ENCODE assay signal across 8 mouse cellular contexts in the genomic region with DNA sequence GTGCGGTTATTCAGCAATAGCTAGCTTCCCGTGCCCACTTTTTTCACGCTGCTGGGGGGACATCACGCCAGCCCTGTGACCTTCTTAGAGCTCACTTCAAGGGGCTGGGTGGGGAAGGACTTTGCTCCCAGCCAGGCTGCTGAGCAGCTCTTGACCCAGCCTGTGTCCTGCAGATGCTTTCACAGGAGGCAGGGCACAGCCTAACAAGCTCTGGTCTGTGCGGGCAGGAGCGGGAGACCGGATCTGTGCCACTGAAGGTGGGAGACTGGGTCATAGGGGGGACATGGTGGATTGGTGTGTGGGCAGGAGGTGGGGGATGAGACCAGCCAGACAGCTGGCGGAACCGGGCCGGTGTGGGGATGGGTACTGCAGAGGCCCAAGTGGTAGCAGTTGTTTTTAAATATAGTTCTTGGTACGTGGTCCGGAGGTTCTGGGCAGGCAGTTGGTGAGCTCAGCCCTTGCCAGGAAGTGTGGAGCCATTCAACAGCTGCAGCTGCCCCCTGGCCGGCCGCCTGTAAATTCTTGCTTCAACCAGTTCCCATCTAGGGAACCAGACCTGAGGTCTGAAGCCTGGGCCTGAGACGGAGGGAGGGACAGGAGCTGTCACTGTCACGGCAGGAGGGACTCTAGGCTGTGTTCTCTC. TPM values are rescaled to one million over a fixed set of nuclear protein-coding genes. Genes with fewer than 3 reads are reported as not detected.
DNase-seq lines count a peak whose midpoint lies in the region; ATAC-seq and TF ChIP-seq lines count a peak whose summit lies in the region.

No protein-coding gene starts in this region.

- peak; percentile 44 for DNase-seq in ovary, postnatal 36 days (ENCODE audit: low spot score)
- DNase-seq in ovary, postnatal 14 days (ENCODE audit: low spot score) = no peak
- DNase-seq in embryonic facial prominence, embryonic 10.5 days (ENCODE audit: low spot score) = no peak
- peak; percentile 81 to 85 for DNase-seq in heart, postnatal 10 days
- DNase-seq in layer of hippocampus, adult 9-11 months = peak; percentile 89
- DNase-seq in midbrain, postnatal 0 days (ENCODE audit: low spot score) = peak; percentile 65
- DNase-seq in urinary bladder, adult 18-20 months (ENCODE audit: low spot score in 2 of 2) = no peak
- no peak for DNase-seq in thymus, postnatal 36 days

- H3K4me2 ChIP-seq in midbrain, postnatal 0 days (ENCODE audit: low read depth, low read length, poor library complexity, severe bottlenecking) = peak overlapping the region; percentile 18; the same call in 1 of the 2 replicates

- peaks cover 73% of the 10 kb centered on the region for H3K36me3 ChIP-seq in embryonic facial prominence, embryonic 10.5 days (replicated peaks)
- peaks cover 21% of the 10 kb centered on the region for H3K36me3 ChIP-seq in midbrain, postnatal 0 days (ENCODE audit: insufficient read depth, low read length)

- peaks cover 57% of the 10 kb centered on the region for H3K4me1 ChIP-seq in embryonic facial prominence, embryonic 10.5 days
- H3K4me1 ChIP-seq in midbrain, postnatal 0 days (ENCODE audit: insufficient read depth, low read length) = peaks cover 25% of the 10 kb centered on the region; the same call in 1 of the 2 replicates

- H3K9me3 ChIP-seq in embryonic facial prominence, embryonic 10.5 days = no peaks in the 10 kb centered on the region
- no peaks in the 10 kb centered on the region for H3K9me3 ChIP-seq in midbrain, postnatal 0 days (ENCODE audit: low read length)

- peak overlapping the region; percentile 23; the same call in 1 of the 2 replicates for H3K4me3 ChIP-seq in embryonic facial prominence, embryonic 10.5 days
- H3K4me3 ChIP-seq in midbrain, postnatal 0 days (ENCODE audit: low read depth, low read length) = no peak overlapping the region

- H3K27me3 ChIP-seq in embryonic facial prominence, embryonic 10.5 days (replicated peaks; ENCODE audit: low read depth, poor library complexity, severe bottlenecking) = no peaks in the 10 kb centered on the region
- no peaks in the 10 kb centered on the region for H3K27me3 ChIP-seq in midbrain, postnatal 0 days (ENCODE audit: insufficient read depth, low read length)

- 81% methylated on average over 16 of the region's 16 CpGs for WGBS in embryonic facial prominence, embryonic 10.5 days
- 74% methylated on average over 16 of the region's 16 CpGs for WGBS in midbrain, postnatal 0 days

- no peak overlapping the region for H3K9ac ChIP-seq in midbrain, postnatal 0 days (replicated peaks; ENCODE audit: low read length, poor library complexity, severe bottlenecking)

- no peak overlapping the region for H3K27ac ChIP-seq in embryonic facial prominence, embryonic 10.5 days (replicated peaks)
- peak overlapping the region; percentile 43 for H3K27ac ChIP-seq in midbrain, postnatal 0 days (ENCODE audit: low read depth, low read length)

- no peak for TF ChIP-seq CTCF in midbrain, postnatal 0 days (IDR thresholded peaks at IDR 0.05)

- ATAC-seq in midbrain, postnatal 0 days (ENCODE audit: low FRiP score) = no peak

- intact Hi-C loops in heart, postnatal 10 days (cut with DNase I) = loop anchor here (1.0 to 5.0 kb wide), 4 partner anchors 13 to 203 kb away; no protein-coding TSS in a partner anchor

RNA-seq across cellular contexts. Expression of a gene that starts 4.0 kb away (rescaled TPM):
- 11.0 and 11.1 TPM in 2 replicates for polyA plus RNA-seq in embryonic facial prominence, embryonic 10.5 days (2016; fragmentation: Nextera tagmentation; extraction: Ambion mirVana)
- 10 to 100 TPM; 13.0 to 17.8 TPM for total RNA-seq in heart, postnatal 10 days (2021)
- 33.3 and 33.9 TPM in 2 replicates for total RNA-seq in midbrain, postnatal 0 days (2014; rRNA removed)
- polyA plus RNA-seq in midbrain, postnatal 0 days (2015; fragmentation: Nextera tagmentation; extraction: Ambion mirVana) = 19.0 and 20.4 TPM in 2 replicates

RNA-seq across cellular contexts. Expression of a gene that starts 17.2 kb away (rescaled TPM):
- 2,731 and 2,955 TPM in 2 replicates for polyA plus RNA-seq in embryonic facial prominence, embryonic 10.5 days (2016; fragmentation: Nextera tagmentation; extraction: Ambion mirVana)
- 1,000 to 10,000 TPM; 3,414 to 3,559 TPM for total RNA-seq in heart, postnatal 10 days (2021)
- 2,678 and 3,049 TPM in 2 replicates for total RNA-seq in midbrain, postnatal 0 days (2014; rRNA removed)
- 1,705 and 1,726 TPM in 2 replicates for polyA plus RNA-seq in midbrain, postnatal 0 days (2015; fragmentation: Nextera tagmentation; extraction: Ambion mirVana)

RNA-seq across cellular contexts. Expression of a gene that starts 17.3 kb away (rescaled TPM):
- polyA plus RNA-seq in embryonic facial prominence, embryonic 10.5 days (2016; fragmentation: Nextera tagmentation; extraction: Ambion mirVana) = 94.1 and 99.4 TPM in 2 replicates
- total RNA-seq in heart, postnatal 10 days (2021) = 10 to 100 TPM; 23.7 to 25.3 TPM
- 34.5 and 45.8 TPM in 2 replicates for total RNA-seq in midbrain, postnatal 0 days (2014; rRNA removed)
- polyA plus RNA-seq in midbrain, postnatal 0 days (2015; fragmentation: Nextera tagmentation; extraction: Ambion mirVana) = 41.4 and 42.6 TPM in 2 replicates

RNA-seq across cellular contexts. Expression of a gene that starts 42.5 kb away (rescaled TPM):
- 261 and 263 TPM in 2 replicates for polyA plus RNA-seq in embryonic facial prominence, embryonic 10.5 days (2016; fragmentation: Nextera tagmentation; extraction: Ambion mirVana)
- 10 to 100 TPM; 42.3 to 51.8 TPM for total RNA-seq in heart, postnatal 10 days (2021)
- total RNA-seq in midbrain, postnatal 0 days (2014; rRNA removed) = 29.8 and 33.7 TPM in 2 replicates
- 18.4 and 21.0 TPM in 2 replicates for polyA plus RNA-seq in midbrain, postnatal 0 days (2015; fragmentation: Nextera tagmentation; extraction: Ambion mirVana)

RNA-seq across cellular contexts. Expression of a gene that starts 42.6 kb away (rescaled TPM):
- polyA plus RNA-seq in embryonic facial prominence, embryonic 10.5 days (2016; fragmentation: Nextera tagmentation; extraction: Ambion mirVana) = 207 and 214 TPM in 2 replicates
- 100 to 1,000 TPM; 272 to 283 TPM for total RNA-seq in heart, postnatal 10 days (2021)
- 23.3 and 48.2 TPM in 2 replicates for total RNA-seq in midbrain, postnatal 0 days (2014; rRNA removed)
- 136 and 145 TPM in 2 replicates for polyA plus RNA-seq in midbrain, postnatal 0 days (2015; fragmentation: Nextera tagmentation; extraction: Ambion mirVana)

Comparison
In these comparisons a context has a peak if more than half of its experiments do, and no peak if none do; other contexts are left out.
1. DNase-seq: peak in ovary, postnatal 36 days (single experiment), heart, postnatal 10 days (2 of 2), layer of hippocampus, adult 9-11 months (single experiment) and midbrain, postnatal 0 days (single experiment); none in ovary, postnatal 14 days (single experiment), embryonic facial prominence, embryonic 10.5 days (single experiment), urinary bladder, adult 18-20 months (0 of 2) and thymus, postnatal 36 days (0 of 2).